Mouse (Mus musculus): Measurements from ENCODE around the gene Gm7971. TPM values are rescaled to one million over a fixed set of nuclear protein-coding genes. Genes with fewer than 3 reads are reported as not detected.
"Not testable (repeated sequence)": the region's sequence is repeated elsewhere in the genome, so short reads cannot be mapped to it uniquely, and the experiment has no call there.

Gene Gm7971
- total RNA-seq (2021), result not detected
- long read RNA-seq, experiment 1, result 0 reads
- long read RNA-seq, experiment 2, result 0 reads

DNA sequence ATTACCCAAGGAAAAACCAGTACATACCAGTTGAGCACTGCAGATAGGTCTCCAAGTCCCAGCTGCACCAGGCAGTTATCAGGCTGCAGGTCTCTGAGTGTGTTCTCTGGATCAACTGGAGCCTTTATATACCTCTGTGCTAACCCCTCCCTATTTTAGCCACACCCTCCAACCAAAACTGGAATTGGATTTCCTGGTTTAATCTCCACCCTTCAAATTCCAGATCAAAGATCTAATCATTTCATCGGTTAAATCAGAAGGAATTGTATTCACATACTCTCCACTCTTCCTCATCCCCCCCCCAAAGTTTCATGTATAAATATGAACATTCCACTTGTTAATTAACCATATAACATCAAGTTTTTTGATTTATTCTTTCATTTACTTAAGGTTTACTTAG is at the start of gene Gm7971:
TSS of gene Gm7971 (minus strand) at position 101 of the 400 bp plus-strand sequence.
- not testable (repeated sequence) for DNase-seq (ENCODE audit: low spot score in 2 of 2)

Other genes starting within 250 kb of the Gm7971 start
- not detected for gene D5Ertd577e, start 138.1 kb downstream of the Gm7971 start, total RNA-seq (2021)
- not detected for gene Gm3286, start 84.1 kb downstream of the Gm7971 start, total RNA-seq (2021)
- gene Gm7978, start 141.3 kb upstream of the Gm7971 start, total RNA-seq (2021), result not detected
- gene Gm7982, start 147.1 kb upstream of the Gm7971 start, total RNA-seq (2021), result not detected
- not detected for gene E330014E10Rik, start 181.1 kb upstream of the Gm7971 start, total RNA-seq (2021)

All from layer of hippocampus, postnatal 14 days (tissue).